Mouse (Mus musculus) granulocyte monocyte progenitor cell, adult 5-6 weeks (primary cell): ENCODE results near the gene Mmp27. TPM values are rescaled to one million over a fixed set of nuclear protein-coding genes. Genes with fewer than 3 reads are reported as not detected.

Experiments used
- ATAC-seq: replicated peaks from 2 replicates; pipeline ENCODE4 v1.8.0; 2016; ENCODE audit warnings: mild to moderate bottlenecking, moderate TSS enrichment, inconsistent platforms; ENCODE audit not compliant: poor library complexity, severe bottlenecking
- total RNA-seq, 2 experiments: library from RNA; stranded (forward) in 1 of 2; stranded (reverse) in 1 of 2; fragments of 200-712, 200-1000 nt in 1 of 2; fragments of >200 nt in 1 of 2; fragmentation: Nextera tagmentation in 1 of 2; gene quantifications; 2 replicates each; pipeline ENCODE4 v1.2.3; 2014 to 2017

The Mmp27 gene
- total RNA-seq (2014; fragmentation: Nextera tagmentation) (not detected in 2 replicates), total RNA-seq (2017) (0.47 TPM in 1 of 2 replicates, not detected in the other)

DNA sequence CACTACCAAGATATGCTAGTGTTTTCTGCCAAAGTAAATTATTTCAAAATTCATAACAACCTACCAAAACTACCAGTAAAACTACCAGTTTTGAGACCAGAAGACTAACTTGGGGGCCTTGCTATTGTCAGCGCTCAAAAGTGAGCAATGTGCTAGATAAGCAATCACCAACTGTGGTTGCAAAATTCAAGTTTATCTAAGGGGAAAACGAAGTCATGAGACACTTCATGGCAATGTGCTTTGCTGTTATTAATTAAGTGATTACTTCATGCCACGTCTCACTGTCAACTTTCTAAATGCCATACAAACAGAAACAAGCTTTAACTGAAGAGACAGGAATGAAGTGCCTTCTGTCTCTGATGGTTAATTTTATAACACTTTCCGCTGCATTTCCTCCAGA, at the start of gene Mmp27:
Mmp27 (plus strand) TSS at position 235 of the 400 bp plus-strand sequence.
- ATAC-seq, result peak; percentile 13; the same call in 1 of the 2 replicates

GRCm38 (mm10) chr9:7526255-7526940, 44.8 kb upstream of the Mmp27 start:
- ATAC-seq, result no peak

- no peak for ATAC-seq
Observed at GRCm38 (mm10) chr9:7542763-7543162, 28.4 kb upstream of the Mmp27 start.

DNA sequence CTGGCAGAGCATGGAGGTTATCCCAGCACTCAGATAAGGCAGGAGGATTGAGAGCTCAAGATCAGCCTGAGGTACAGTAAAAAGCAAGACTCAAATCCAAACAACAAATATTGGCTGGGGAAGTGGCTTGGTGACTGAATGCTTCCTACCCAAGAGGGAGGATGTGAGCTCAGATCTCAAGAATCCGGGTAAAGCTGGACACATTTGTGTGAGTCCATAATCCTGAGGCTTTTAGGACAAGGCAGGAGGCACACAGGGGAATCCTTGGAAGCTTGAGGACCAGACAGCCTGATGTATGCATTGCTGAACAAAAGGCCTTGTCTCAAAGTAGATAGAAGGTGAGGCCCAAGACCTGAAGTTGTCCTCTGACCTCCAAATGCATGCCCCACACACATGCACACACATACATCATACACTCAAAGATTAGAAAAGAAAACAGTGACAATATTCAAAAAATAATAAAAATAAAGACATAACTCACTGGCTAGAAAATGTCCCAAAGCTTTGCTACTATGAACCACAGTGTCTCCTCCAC, 26.2 kb upstream of the Mmp27 start:
- no peak for ATAC-seq

- no peak for ATAC-seq
Observed at GRCm38 (mm10) chr9:7545471-7545870, 25.7 kb upstream of the Mmp27 start.

DNA sequence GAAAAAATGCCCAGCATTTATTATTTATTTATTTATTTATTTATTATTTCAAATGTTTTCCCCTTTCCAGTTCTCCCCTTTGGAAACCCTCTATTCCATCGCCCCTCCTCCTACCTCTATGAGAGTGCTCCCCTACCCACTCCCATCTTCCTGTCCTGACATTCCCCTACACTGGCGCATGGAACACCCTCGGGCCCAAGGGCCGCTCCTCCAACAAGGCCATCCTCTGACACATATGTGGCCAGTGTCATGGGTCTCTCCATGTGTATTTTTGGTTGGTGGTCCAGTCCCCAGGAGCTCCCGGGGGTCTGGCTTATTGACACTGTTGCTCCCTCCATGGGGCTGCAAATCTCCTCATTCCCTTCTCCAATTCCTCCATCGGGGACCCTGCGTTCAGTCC, 25.3 kb upstream of the Mmp27 start:
- no peak for ATAC-seq

DNA sequence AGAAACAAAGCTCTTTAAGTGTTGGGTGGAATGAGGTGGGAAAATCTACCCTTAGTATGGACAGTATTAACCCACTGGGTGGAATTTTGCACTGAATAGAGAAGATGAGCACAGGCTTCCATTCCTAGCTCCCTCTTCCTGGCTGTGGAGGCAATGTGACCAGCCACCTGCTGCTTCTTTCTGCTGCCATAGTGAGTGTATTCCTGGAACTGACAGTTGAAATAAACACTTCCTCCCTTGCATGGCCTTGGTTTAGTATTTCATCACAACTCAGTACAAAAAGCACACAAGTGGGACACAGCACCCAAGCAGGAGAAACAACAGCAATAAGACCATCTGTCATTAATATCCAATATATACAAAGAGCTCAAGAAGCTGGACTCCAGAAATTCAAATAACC, 19.3 kb upstream of the Mmp27 start:
- ATAC-seq, result peak; percentile 66

DNA sequence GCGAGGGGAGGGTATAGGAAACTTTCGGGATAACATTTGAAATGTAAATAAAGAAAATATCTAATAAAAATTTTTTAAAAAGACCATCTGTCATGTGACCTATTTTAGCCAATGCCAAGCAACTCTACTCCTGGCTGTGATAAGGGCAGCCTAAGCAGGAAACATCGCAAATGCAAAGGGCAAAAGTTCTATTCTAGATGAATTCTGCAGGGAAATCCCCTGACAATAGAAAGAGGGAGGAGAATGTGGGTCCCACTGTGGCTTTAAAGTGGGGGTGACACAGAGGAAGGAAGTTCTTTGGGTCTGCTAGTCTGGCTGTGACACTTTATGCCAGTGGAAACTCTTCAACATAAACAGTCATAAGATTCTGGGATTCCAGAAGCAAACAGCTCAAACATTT, 17.7 kb upstream of the Mmp27 start:
- ATAC-seq, result 0 out of 2 replicates have a peak, but pooled peaks have one; percentile 12

- peak; percentile 38; the same call in 1 of the 2 replicates for ATAC-seq
Observed at GRCm38 (mm10) chr9:7554382-7554781, 16.8 kb upstream of the Mmp27 start.

GRCm38 (mm10) chr9:7558221-7559017, 12.8 kb upstream of the Mmp27 start, which contains the start of gene Mmp8:
TSS of gene Mmp8 (plus strand) at chr9:7558456.
- peak; percentile 91 for ATAC-seq

DNA sequence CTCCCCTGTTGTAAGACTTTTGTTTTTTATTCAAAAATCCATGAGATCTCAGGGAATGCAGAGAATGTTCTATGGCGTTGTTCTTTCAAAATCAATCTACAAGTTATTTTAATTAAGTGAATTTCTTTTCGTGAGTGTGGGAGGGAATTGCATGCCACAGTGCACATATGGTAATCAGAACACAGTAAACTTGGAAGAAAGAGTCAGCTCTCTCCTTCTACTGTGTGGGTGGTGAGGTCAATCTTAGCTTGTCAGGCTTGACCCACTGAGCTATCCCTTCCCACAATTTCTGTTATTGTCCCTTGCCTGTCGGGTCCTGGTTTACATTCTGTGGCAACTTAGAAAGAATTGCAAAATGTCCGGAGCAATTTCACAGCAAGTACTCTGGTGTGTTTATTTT, 11.2 kb upstream of the Mmp27 start:
- no peak for ATAC-seq

- ATAC-seq, result peak; percentile 89
Observed at GRCm38 (mm10) chr9:7567376-7567775, 3.8 kb upstream of the Mmp27 start.

GRCm38 (mm10) chr9:7567923-7568322, 3.3 kb upstream of the Mmp27 start:
- no peak for ATAC-seq

- no peak for ATAC-seq
Observed at GRCm38 (mm10) chr9:7570485-7570884, 711 bp upstream of the Mmp27 start.

DNA sequence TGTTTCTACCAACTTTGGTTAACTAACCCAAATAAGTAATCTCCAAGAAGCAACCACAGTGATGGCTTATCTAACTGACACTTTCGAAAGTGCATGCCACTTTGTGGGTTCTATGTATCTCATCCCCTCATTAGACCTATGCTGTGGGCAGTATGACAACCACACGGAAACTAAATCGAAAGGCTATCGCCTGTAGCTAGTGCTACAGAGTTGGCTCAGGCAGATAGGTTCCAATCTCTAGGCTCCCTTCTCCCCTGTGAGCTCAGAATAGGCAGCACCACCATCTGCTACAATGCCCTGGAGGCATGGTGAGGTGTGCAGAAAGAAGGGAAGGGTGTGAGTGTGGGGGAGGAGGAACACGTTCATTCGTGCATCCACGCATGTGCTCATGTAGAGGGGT, 992 bp downstream of the Mmp27 start:
- ATAC-seq, result peak; percentile 6

DNA sequence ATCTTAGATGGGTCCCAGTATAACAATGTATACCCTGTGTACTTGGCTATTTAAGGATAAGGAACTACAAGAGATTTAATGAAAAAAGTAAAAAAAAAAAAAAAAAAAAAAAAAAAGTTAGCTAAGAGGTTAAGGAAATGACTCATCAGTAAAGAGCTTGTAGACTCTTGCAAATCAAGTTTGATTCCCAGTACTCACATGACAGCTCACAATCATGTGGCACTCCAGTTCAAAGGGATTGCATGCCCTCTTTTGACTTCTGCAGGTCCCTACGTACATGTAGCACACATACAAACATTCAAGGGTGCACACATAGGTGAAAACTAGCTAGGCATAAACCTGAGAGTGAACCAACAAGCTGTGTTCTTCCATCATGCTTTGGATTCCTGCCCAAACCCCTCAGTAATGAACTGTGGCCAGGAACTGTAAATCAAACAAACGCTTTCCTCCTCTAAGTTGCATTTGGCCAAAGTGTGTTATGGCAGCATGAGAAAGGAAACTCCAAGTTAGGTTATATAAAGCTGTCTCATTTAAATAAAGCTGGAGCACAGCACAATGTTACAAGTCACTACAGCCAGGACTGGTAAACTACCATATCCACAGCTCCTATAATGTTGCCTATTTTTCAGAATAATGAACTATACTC, 1.6 kb downstream of the Mmp27 start:
- peak; percentile 74 for ATAC-seq

DNA sequence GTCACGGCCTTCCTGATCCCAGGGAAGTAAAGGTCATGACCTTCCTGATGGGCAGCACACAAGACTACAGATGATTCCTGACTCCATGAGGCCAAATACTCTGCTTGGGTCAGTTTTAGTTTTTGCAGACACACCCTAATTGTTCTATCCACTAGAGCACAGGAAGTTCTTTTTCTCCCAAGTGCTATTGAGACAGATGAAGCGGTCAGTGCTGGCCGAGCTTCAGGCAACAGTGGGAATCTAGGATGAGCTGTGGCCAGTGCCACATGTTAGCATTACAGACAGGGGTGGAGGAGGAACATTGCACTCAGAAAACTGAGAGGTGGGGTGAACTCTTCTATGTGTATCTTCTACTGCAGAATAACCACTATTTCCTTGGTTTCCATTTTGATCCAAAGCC, 4.3 kb downstream of the Mmp27 start:
- ATAC-seq, result no peak

- ATAC-seq, result peak; percentile 61
Observed at GRCm38 (mm10) chr9:7577371-7577770, 6.2 kb downstream of the Mmp27 start.

DNA sequence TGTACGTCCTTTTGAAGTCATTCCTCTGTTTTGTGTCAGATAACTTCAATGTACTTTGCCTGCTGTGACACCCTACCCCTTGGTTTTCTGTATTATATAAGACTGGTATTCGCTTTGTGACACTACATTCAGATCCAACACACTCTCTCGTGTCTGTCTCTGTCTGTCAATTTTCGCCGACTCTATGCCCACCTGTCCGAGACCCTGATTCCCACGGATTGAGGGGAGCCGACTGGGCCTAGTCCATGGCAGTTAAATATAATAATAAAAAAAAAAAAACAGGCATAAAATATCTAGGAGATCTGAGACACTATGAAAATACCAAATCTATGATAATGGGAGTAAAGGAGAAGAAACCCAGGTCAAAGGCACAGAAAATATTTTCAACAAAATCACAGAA, 18.9 kb downstream of the Mmp27 start:
- no peak for ATAC-seq

- peak; percentile 75 for ATAC-seq
Observed at GRCm38 (mm10) chr9:7593272-7593812, 22.1 kb downstream of the Mmp27 start.
